Mouse (Mus musculus) hindbrain, postnatal 0 days (tissue): Measurements from ENCODE around the gene Atp8a2. TPM values are rescaled to one million over a fixed set of nuclear protein-coding genes. Genes with fewer than 3 reads are reported as not detected.
A peak's percentile ranks its signal among the peaks of the same experiment; 100 is the strongest.

ENCODE experiments used
- ATAC-seq: fragments of 200-750 bp; cut with Nextera tagmentation; 2 replicates; pipeline ENCODE4 v1.8.0; 2017; ENCODE audit warnings: mild to moderate bottlenecking, moderate TSS enrichment, moderate library complexity
- DNase-seq: peaks from one replicate; pipeline ENCODE4 v3.0.0-alpha.2; 2015; ENCODE audit warnings: low spot score
- H3K27ac ChIP-seq: fragments of 300-500 bp; sonication (generic); 2 replicates; pipeline ENCODE4 v1.5.1; 2014; ENCODE audit warnings: mild to moderate bottlenecking
- H3K27me3 ChIP-seq: fragments of 300-500 bp; sonication (generic); 2 replicates; pipeline ENCODE4 v1.6.1; 2014; ENCODE audit warnings: low read length, mixed read lengths; ENCODE audit not compliant: insufficient read depth
- H3K36me3 ChIP-seq: fragments of 300-500 bp; sonication (generic); 2 replicates; pipeline ENCODE4 v1.6.1; 2014; ENCODE audit warnings: low read length, mixed read lengths; ENCODE audit not compliant: insufficient read depth
- H3K4me1 ChIP-seq: fragments of 300-500 bp; sonication (generic); 2 replicates; pipeline ENCODE4 v1.6.1; 2014; ENCODE audit warnings: antibody characterized with exemption, low read length, mixed read lengths; ENCODE audit not compliant: insufficient read depth
- H3K4me2 ChIP-seq: fragments of 300-500 bp; sonication (generic); 2 replicates; pipeline ENCODE4 v1.6.1; 2014; ENCODE audit warnings: low read depth, mild to moderate bottlenecking, low read length, moderate library complexity, mixed read lengths
- H3K4me3 ChIP-seq: fragments of 300-500 bp; sonication (generic); 2 replicates; pipeline ENCODE4 v1.5.1; 2014; ENCODE audit warnings: low read length
- H3K9ac ChIP-seq: fragments of 300-500 bp; sonication (generic); replicated peaks from 2 replicates; pipeline ENCODE4 v1.6.1; 2014; ENCODE audit warnings: mild to moderate bottlenecking, low read length, moderate library complexity, mixed read lengths
- H3K9me3 ChIP-seq: fragments of 300-500 bp; sonication (generic); 2 replicates; pipeline ENCODE4 v1.6.1; 2016; ENCODE audit warnings: low read length, mixed read lengths
- CTCF ChIP-seq: IDR thresholded peaks from 2 replicates; pipeline ENCODE4 v1.5.1; 2016; ENCODE audit warnings: antibody characterized with exemption, control low read depth, low read depth
- WGBS: fragments of 180-500 bp; shearing (Covaris S2); extraction: QIAGEN DNeasy Blood & Tissue Kit; methylation state at CpG from one replicate; pipeline ENCODE4 v1.1.7; 2014; 5-methylcytosine and 5-hydroxymethylcytosine counted together
- polyA plus RNA-seq: library from polyadenylated mRNA; unstranded; fragments of >200 nt; fragmentation: Nextera tagmentation; extraction: Ambion mirVana; gene quantifications from 2 replicates; pipeline ENCODE4 v1.2.1, GENCODE M21; 2015
- total RNA-seq: library from RNA; depleted of rRNA; stranded (reverse); fragments of >200 nt; gene quantifications from 2 replicates; pipeline ENCODE4 v1.2.3, GENCODE M21; 2014

The Atp8a2 gene
- total and polyA plus RNA-seq, 2 experiments from 2014 or later, result 29.1 to 41.7 TPM

- TF ChIP-seq CTCF, result no peak
- WGBS, result 79% methylated on average over 6 of the region's 6 CpGs
These were observed 447.0 kb downstream of the Atp8a2 start for GRCm38 (mm10) chr14:59750005-59750404.

GRCm38 (mm10) chr14:59745676-59746075 is 451.3 kb downstream of the Atp8a2 start:
- DNase-seq, result no peak
- H3K4me3 ChIP-seq, result no peak overlapping the region

More at GRCm38 (mm10) chr14:59750005-59750404, 447.0 kb downstream of the Atp8a2 start:
- no peaks in the 10 kb centered on the region for H3K4me1 ChIP-seq
- no peak overlapping the region for H3K27ac ChIP-seq
- H3K4me3 ChIP-seq, result no peak overlapping the region
- H3K27me3 ChIP-seq, result no peaks in the 10 kb centered on the region
- no peak overlapping the region for H3K4me2 ChIP-seq
- ATAC-seq (no peak), DNase-seq (no peak)
- H3K9ac ChIP-seq, result no peak overlapping the region
- no peaks in the 10 kb centered on the region for H3K36me3 ChIP-seq
- H3K9me3 ChIP-seq, result no peaks in the 10 kb centered on the region

GRCm38 (mm10) chr14:59741752-59742151 is 455.2 kb downstream of the Atp8a2 start:
- ATAC-seq (no peak), DNase-seq (no peak)
- TF ChIP-seq CTCF, result no peak
- no peaks in the 10 kb centered on the region for H3K36me3 ChIP-seq
- peaks cover 12% of the 10 kb centered on the region for H3K27me3 ChIP-seq
- 92% methylated on average over 5 of the region's 5 CpGs for WGBS
- no peak overlapping the region for H3K9ac ChIP-seq
- H3K9me3 ChIP-seq, result no peaks in the 10 kb centered on the region
- peaks cover 2% of the 10 kb centered on the region; the same call in 1 of the 2 replicates for H3K4me1 ChIP-seq
- H3K4me2 ChIP-seq, result no peak overlapping the region
- H3K27ac ChIP-seq, result no peak overlapping the region
- H3K4me3 ChIP-seq, result no peak overlapping the region

More at GRCm38 (mm10) chr14:59745676-59746075, 451.3 kb downstream of the Atp8a2 start:
- ATAC-seq, result no peak
- H3K9ac ChIP-seq, result no peak overlapping the region
- H3K27ac ChIP-seq, result no peak overlapping the region
- WGBS, result 58% methylated on average over 4 of the region's 4 CpGs
- no peak for TF ChIP-seq CTCF
- H3K27me3 ChIP-seq, result peaks cover 12% of the 10 kb centered on the region; the same call in 1 of the 2 replicates
- H3K36me3 ChIP-seq, result no peaks in the 10 kb centered on the region
- H3K9me3 ChIP-seq, result no peaks in the 10 kb centered on the region
- no peak overlapping the region for H3K4me2 ChIP-seq
- H3K4me1 ChIP-seq, result no peaks in the 10 kb centered on the region

GRCm38 (mm10) chr14:59739446-59739845 is 457.5 kb downstream of the Atp8a2 start:
- no peak overlapping the region for H3K4me3 ChIP-seq
- H3K9ac ChIP-seq, result no peak overlapping the region
- no peaks in the 10 kb centered on the region for H3K9me3 ChIP-seq
- DNase-seq (no peak), ATAC-seq (no peak)
- H3K4me1 ChIP-seq, result peaks cover 5% of the 10 kb centered on the region; the same call in 1 of the 2 replicates
- peaks cover 12% of the 10 kb centered on the region for H3K27me3 ChIP-seq
- WGBS, result 57% methylated on average over 6 of the region's 6 CpGs
- H3K4me2 ChIP-seq, result no peak overlapping the region
- no peak for TF ChIP-seq CTCF
- H3K36me3 ChIP-seq, result no peaks in the 10 kb centered on the region
- H3K27ac ChIP-seq, result no peak overlapping the region

GRCm38 (mm10) chr14:59737734-59738294 is 459.2 kb downstream of the Atp8a2 start:
- 53% methylated on average over 8 of the region's 8 CpGs for WGBS

GRCm38 (mm10) chr14:59736861-59737700 is 459.9 kb downstream of the Atp8a2 start:
- Histone ChIP-seq H3K27ac (no peak overlapping the region), H3K4me2 (no peak overlapping the region), H3K4me1 (peaks cover 5% of the 10 kb centered on the region; the same call in 1 of the 2 replicates), H3K27me3 (peaks cover 6% of the 10 kb centered on the region), H3K36me3 (no peaks in the 10 kb centered on the region), H3K4me3 (no peak overlapping the region), H3K9me3 (no peaks in the 10 kb centered on the region), H3K9ac (no peak overlapping the region)
- whole genome bisulfite sequencing, result 18% methylated on average over 9 of the region's 9 CpGs
- no peak; the same call in 1 of the 2 replicates for TF ChIP-seq CTCF
- DNase-seq (peak; percentile 77), ATAC-seq (peak; percentile 83)

More at GRCm38 (mm10) chr14:59737734-59738294, 459.2 kb downstream of the Atp8a2 start:
- no peak overlapping the region for H3K27ac ChIP-seq
- DNase-seq (no peak), ATAC-seq (no peak)
- TF ChIP-seq CTCF, result no peak
- H3K27me3 ChIP-seq, result peaks cover 6% of the 10 kb centered on the region
- H3K4me3 ChIP-seq, result no peak overlapping the region
- no peaks in the 10 kb centered on the region for H3K36me3 ChIP-seq
- no peak overlapping the region for H3K9ac ChIP-seq
- H3K4me1 ChIP-seq, result peaks cover 5% of the 10 kb centered on the region; the same call in 1 of the 2 replicates
- no peak overlapping the region for H3K4me2 ChIP-seq
- H3K9me3 ChIP-seq, result no peaks in the 10 kb centered on the region
